Mouse (Mus musculus) liver, embryonic 11.5 days (tissue): ENCODE results near the gene Hoxa11. TPM values are rescaled to one million over a fixed set of nuclear protein-coding genes. Genes with fewer than 3 reads are reported as not detected.

Experiments
- ATAC-seq: fragments of 200-750 bp; cut with Nextera tagmentation; replicated peaks from 2 replicates; pipeline ENCODE4 v1.8.0; 2017; ENCODE audit warnings: moderate number of reproducible peaks, mild to moderate bottlenecking, moderate TSS enrichment, moderate library complexity; ENCODE audit not compliant: low FRiP score
- DNase-seq: peaks from one replicate; pipeline ENCODE4 v3.0.0-alpha.2; 2017; ENCODE audit warnings: low spot score
- H3K27ac ChIP-seq: fragments of 300-500 bp; sonication (generic); 2 replicates; pipeline ENCODE4 v1.5.1; 2014; ENCODE audit warnings: mild to moderate bottlenecking, low read depth, low read length, control low read depth
- H3K27me3 ChIP-seq: fragments of 300-500 bp; sonication (generic); replicated peaks from 2 replicates; pipeline ENCODE4 v1.6.1; 2014; ENCODE audit warnings: low read length, mixed read lengths; ENCODE audit not compliant: control insufficient read depth, insufficient read depth
- H3K36me3 ChIP-seq: fragments of 300-500 bp; sonication (generic); 2 replicates; pipeline ENCODE4 v1.6.1; 2014; ENCODE audit warnings: mild to moderate bottlenecking, low read length, moderate library complexity, mixed read lengths; ENCODE audit not compliant: control insufficient read depth, insufficient read depth
- H3K4me1 ChIP-seq: fragments of 300-500 bp; sonication (generic); replicated peaks from 2 replicates; pipeline ENCODE4 v1.6.1; 2014; ENCODE audit warnings: low read length, mixed read lengths; ENCODE audit not compliant: control insufficient read depth, insufficient read depth
- H3K4me2 ChIP-seq: fragments of 300-500 bp; sonication (generic); 2 replicates; pipeline ENCODE4 v1.6.1; 2014; ENCODE audit warnings: mild to moderate bottlenecking, control low read depth, moderate library complexity
- H3K4me3 ChIP-seq: fragments of 300-500 bp; sonication (generic); 2 replicates; pipeline ENCODE4 v1.5.1; 2014; ENCODE audit warnings: low read depth, low read length, control low read depth
- H3K9ac ChIP-seq: fragments of 300-500 bp; sonication (generic); 2 replicates; pipeline ENCODE4 v1.6.1; 2014; ENCODE audit warnings: low read depth, low read length, control low read depth
- H3K9me3 ChIP-seq: fragments of 300-500 bp; sonication (generic); 2 replicates; pipeline ENCODE4 v1.6.1; 2016; ENCODE audit warnings: low read length, inconsistent platforms, mixed read lengths; ENCODE audit not compliant: control insufficient read depth
- WGBS: fragments of 180-500 bp; shearing (Covaris S2); extraction: QIAGEN DNeasy Blood & Tissue Kit; methylation state at CpG from one replicate; pipeline ENCODE4 v1.1.7; 2014; 5-methylcytosine and 5-hydroxymethylcytosine counted together
- polyA plus RNA-seq: library from polyadenylated mRNA; unstranded; fragments of >200 nt; fragmentation: Nextera tagmentation; extraction: Ambion mirVana; gene quantifications from 2 replicates; pipeline ENCODE4 v1.2.1, GENCODE M21; 2014

Hoxa11 gene
- polyA plus RNA-seq, 1 experiment from 2014 or later, result 0.26 TPM

GRCm38 (mm10) chr6:52251177-52251879, 5.7 kb upstream of the Hoxa11 start:
- 13% methylated on average over 7 of the region's 7 CpGs for WGBS
- H3K4me1 ChIP-seq, result no peaks in the 10 kb centered on the region
- no peaks in the 10 kb centered on the region for H3K9me3 ChIP-seq
- H3K27ac ChIP-seq, result no peak overlapping the region
- no peak overlapping the region for H3K4me3 ChIP-seq
- H3K9ac ChIP-seq, result no peak overlapping the region
- no peaks in the 10 kb centered on the region for H3K36me3 ChIP-seq
- peaks cover 100% of the 10 kb centered on the region for H3K27me3 ChIP-seq
- DNase-seq, result no peak
- no peak overlapping the region for H3K4me2 ChIP-seq
- no peak for ATAC-seq

GRCm38 (mm10) chr6:52249826-52250225, 4.2 kb upstream of the Hoxa11 start:
- 1% methylated on average over 4 of the region's 4 CpGs for WGBS
- Histone ChIP-seq H3K4me1 (no peaks in the 10 kb centered on the region), H3K36me3 (no peaks in the 10 kb centered on the region), H3K4me3 (no peak overlapping the region), H3K4me2 (no peak overlapping the region), H3K27ac (no peak overlapping the region), H3K27me3 (peaks cover 100% of the 10 kb centered on the region), H3K9me3 (no peaks in the 10 kb centered on the region), H3K9ac (no peak overlapping the region)
- DNase-seq, result no peak
- no peak for ATAC-seq

GRCm38 (mm10) chr6:52249415-52249738, 3.8 kb upstream of the Hoxa11 start:
- Histone ChIP-seq H3K9ac (no peak overlapping the region), H3K27ac (no peak overlapping the region), H3K36me3 (no peaks in the 10 kb centered on the region), H3K9me3 (no peaks in the 10 kb centered on the region), H3K4me1 (no peaks in the 10 kb centered on the region), H3K4me2 (peak overlapping the region; percentile 12; the same call in 1 of the 2 replicates), H3K27me3 (peaks cover 100% of the 10 kb centered on the region), H3K4me3 (no peak overlapping the region)
- ATAC-seq (no peak), DNase-seq (no peak)
- 2% methylated on average over 16 of the region's 16 CpGs for WGBS

GRCm38 (mm10) chr6:52248638-52249414, 3.2 kb upstream of the Hoxa11 start:
- H3K4me1 ChIP-seq, result no peaks in the 10 kb centered on the region
- no peaks in the 10 kb centered on the region for H3K36me3 ChIP-seq
- no peak overlapping the region for H3K4me2 ChIP-seq
- WGBS, result 2% methylated on average over 27 of the region's 27 CpGs
- H3K9ac ChIP-seq, result no peak overlapping the region
- H3K9me3 ChIP-seq, result no peaks in the 10 kb centered on the region
- DNase-seq, result no peak
- H3K27me3 ChIP-seq, result peaks cover 100% of the 10 kb centered on the region
- no peak overlapping the region for H3K4me3 ChIP-seq
- no peak for ATAC-seq
- no peak overlapping the region for H3K27ac ChIP-seq

- Histone ChIP-seq H3K9me3 (no peaks in the 10 kb centered on the region), H3K36me3 (no peaks in the 10 kb centered on the region), H3K4me3 (no peak overlapping the region), H3K9ac (no peak overlapping the region), H3K4me1 (no peaks in the 10 kb centered on the region), H3K27ac (no peak overlapping the region), H3K4me2 (no peak overlapping the region), H3K27me3 (peaks cover 100% of the 10 kb centered on the region)
- ATAC-seq (no peak), DNase-seq (peak; percentile 39)
- WGBS, result 3% methylated on average over 23 of the region's 23 CpGs
Observed at GRCm38 (mm10) chr6:52247766-52248637, 2.4 kb upstream of the Hoxa11 start.

- Histone ChIP-seq H3K27ac (no peak overlapping the region), H3K4me3 (no peak overlapping the region), H3K4me1 (no peaks in the 10 kb centered on the region), H3K9ac (no peak overlapping the region), H3K36me3 (no peaks in the 10 kb centered on the region), H3K9me3 (no peaks in the 10 kb centered on the region), H3K27me3 (peaks cover 100% of the 10 kb centered on the region), H3K4me2 (no peak overlapping the region)
- DNase-seq (no peak), ATAC-seq (no peak)
- WGBS, result 4% methylated on average over 3 of the region's 3 CpGs
Observed at GRCm38 (mm10) chr6:52246916-52247315, 1.3 kb upstream of the Hoxa11 start.

- Histone ChIP-seq H3K27me3 (peaks cover 100% of the 10 kb centered on the region), H3K4me3 (no peak overlapping the region), H3K4me1 (no peaks in the 10 kb centered on the region), H3K9me3 (no peaks in the 10 kb centered on the region), H3K9ac (no peak overlapping the region), H3K4me2 (no peak overlapping the region), H3K27ac (no peak overlapping the region), H3K36me3 (no peaks in the 10 kb centered on the region)
- under 1% methylated on average over 26 of the region's 26 CpGs for WGBS
- ATAC-seq (no peak), DNase-seq (peak; percentile 43)
Observed at GRCm38 (mm10) chr6:52246403-52246803, 793 bp upstream of the Hoxa11 start.

- H3K4me1 ChIP-seq, result no peaks in the 10 kb centered on the region
- H3K4me3 ChIP-seq, result 0 out of 2 replicates have a peak overlapping the region, but pooled peaks have one; percentile 10
- ATAC-seq, result no peak
- H3K9me3 ChIP-seq, result no peaks in the 10 kb centered on the region
- H3K27ac ChIP-seq, result no peak overlapping the region
- no peaks in the 10 kb centered on the region for H3K36me3 ChIP-seq
- no peak overlapping the region for H3K9ac ChIP-seq
- WGBS, result 2% methylated on average over 65 of the region's 71 CpGs
- H3K4me2 ChIP-seq, result no peak overlapping the region
- DNase-seq, result peak; percentile 57
- peaks cover 100% of the 10 kb centered on the region for H3K27me3 ChIP-seq
Observed at GRCm38 (mm10) chr6:52245040-52245756, 412 bp downstream of the Hoxa11 start.
